Mouse (Mus musculus) midbrain, embryonic 10.5 days (tissue): Measurements from ENCODE around the gene 4930562C15Rik. TPM values are rescaled to one million over a fixed set of nuclear protein-coding genes. Genes with fewer than 3 reads are reported as not detected.

ENCODE experiments used
- DNase-seq: peaks from one replicate; pipeline ENCODE4 v3.0.0-alpha.2; 2017; ENCODE audit warnings: low spot score
- H3K27ac ChIP-seq: fragments of 300-500 bp; sonication (generic); replicated peaks from 2 replicates; pipeline ENCODE4 v1.5.1; 2016; ENCODE audit warnings: mild to moderate bottlenecking
- H3K27me3 ChIP-seq: fragments of 300-500 bp; sonication (generic); 2 replicates; pipeline ENCODE4 v1.6.1; 2016; ENCODE audit warnings: low read depth, mild to moderate bottlenecking; ENCODE audit not compliant: poor library complexity, severe bottlenecking
- H3K36me3 ChIP-seq: fragments of 300-500 bp; sonication (generic); 2 replicates; pipeline ENCODE4 v1.6.1; 2016; ENCODE audit warnings: mild to moderate bottlenecking, moderate library complexity
- H3K4me1 ChIP-seq: fragments of 300-500 bp; sonication (generic); 2 replicates; pipeline ENCODE4 v1.6.1; 2016
- H3K4me3 ChIP-seq: fragments of 300-500 bp; sonication (generic); 2 replicates; pipeline ENCODE4 v1.5.1; 2016; ENCODE audit warnings: mild to moderate bottlenecking, moderate library complexity
- H3K9me3 ChIP-seq: fragments of 300-500 bp; sonication (generic); replicated peaks from 2 replicates; pipeline ENCODE4 v1.6.1; 2016; ENCODE audit warnings: mild to moderate bottlenecking
- WGBS: fragments of 180-500 bp; shearing (Covaris S2); methylation state at CpG from one replicate; pipeline ENCODE4 v1.1.7; 2016; 5-methylcytosine and 5-hydroxymethylcytosine counted together
- polyA plus RNA-seq: library from polyadenylated mRNA; unstranded; fragments of >200 nt; fragmentation: Nextera tagmentation; extraction: Ambion mirVana; gene quantifications from 2 replicates; pipeline ENCODE4 v1.2.1, GENCODE M21; 2016

4930562C15Rik gene
- polyA plus RNA-seq, 1 experiment from 2014 or later, result 0.30 TPM

DNA sequence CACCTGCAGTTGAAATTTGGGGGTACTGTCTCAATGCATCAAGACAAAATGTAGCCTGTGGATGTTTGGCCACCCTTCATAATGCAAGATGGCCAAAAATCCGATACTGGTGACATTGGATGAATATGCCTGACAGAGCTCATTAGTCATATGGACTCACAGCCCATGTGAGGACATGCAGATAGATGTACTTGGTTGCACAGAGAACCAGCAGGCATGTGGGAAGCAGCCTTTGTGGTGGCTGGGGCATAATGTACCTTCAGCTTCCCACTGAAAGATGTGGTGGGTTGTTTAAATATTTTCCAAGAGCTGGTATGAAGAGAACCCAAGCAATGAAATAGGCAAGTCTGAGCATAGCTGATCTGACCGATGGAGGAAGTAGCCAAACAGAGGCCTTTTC, 1.4 kb upstream of the 4930562C15Rik start:
- Histone ChIP-seq H3K4me3 (no peak overlapping the region), H3K9me3 (no peaks in the 10 kb centered on the region), H3K36me3 (no peaks in the 10 kb centered on the region), H3K4me1 (no peaks in the 10 kb centered on the region), H3K27ac (no peak overlapping the region), H3K27me3 (no peaks in the 10 kb centered on the region)
- no peak for DNase-seq
- 79% methylated on average over 2 of the region's 2 CpGs for WGBS

GRCm38 (mm10) chr16:4837631-4838030, 2.4 kb downstream of the 4930562C15Rik start:
- 85% methylated on average over 3 of the region's 3 CpGs for WGBS
- Histone ChIP-seq H3K9me3 (no peaks in the 10 kb centered on the region), H3K27me3 (no peaks in the 10 kb centered on the region), H3K4me1 (peaks cover 6% of the 10 kb centered on the region; the same call in 1 of the 2 replicates), H3K36me3 (no peaks in the 10 kb centered on the region), H3K4me3 (no peak overlapping the region), H3K27ac (no peak overlapping the region)
- DNase-seq, result no peak

- no peaks in the 10 kb centered on the region for H3K9me3 ChIP-seq
- peaks cover 6% of the 10 kb centered on the region; the same call in 1 of the 2 replicates for H3K4me1 ChIP-seq
- no peaks in the 10 kb centered on the region for H3K27me3 ChIP-seq
- WGBS, result 84% methylated on average over 3 of the region's 3 CpGs
- no peak overlapping the region for H3K27ac ChIP-seq
- H3K4me3 ChIP-seq, result no peak overlapping the region
- no peak for DNase-seq
- H3K36me3 ChIP-seq, result no peaks in the 10 kb centered on the region
Measured at GRCm38 (mm10) chr16:4839552-4839951, 4.3 kb downstream of the 4930562C15Rik start.

- Histone ChIP-seq H3K9me3 (no peaks in the 10 kb centered on the region), H3K27ac (no peak overlapping the region), H3K27me3 (no peaks in the 10 kb centered on the region), H3K4me3 (no peak overlapping the region), H3K36me3 (no peaks in the 10 kb centered on the region), H3K4me1 (peaks cover 6% of the 10 kb centered on the region; the same call in 1 of the 2 replicates)
- DNase-seq, result no peak
- 87% methylated on average over 8 of the region's 8 CpGs for WGBS
Measured at GRCm38 (mm10) chr16:4840231-4840630, 5.0 kb downstream of the 4930562C15Rik start.

DNA sequence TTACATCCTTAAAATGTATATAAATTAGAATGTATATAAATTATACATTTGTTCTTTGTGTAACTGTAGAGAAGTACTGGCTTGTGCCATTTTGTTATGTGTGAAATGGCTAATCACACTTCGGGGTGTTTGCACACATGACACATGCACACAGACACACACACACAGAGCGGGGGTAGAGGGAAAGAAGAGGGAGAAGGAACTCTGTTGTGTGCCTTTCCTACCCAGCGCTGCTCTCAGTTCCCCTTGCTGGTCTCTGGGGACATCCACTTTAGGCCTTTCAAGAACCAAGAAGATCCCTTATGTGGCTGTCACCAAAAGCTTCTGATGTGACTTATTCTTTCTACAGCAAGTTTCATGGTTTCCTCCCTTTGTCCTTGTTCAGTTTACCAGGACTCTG, 11.8 kb downstream of the 4930562C15Rik start:
- DNase-seq, result no peak
- no peaks in the 10 kb centered on the region for H3K4me1 ChIP-seq
- 79% methylated on average over 3 of the region's 3 CpGs for WGBS
- H3K4me3 ChIP-seq, result no peak overlapping the region
- H3K27ac ChIP-seq, result no peak overlapping the region
- no peaks in the 10 kb centered on the region for H3K27me3 ChIP-seq
- H3K9me3 ChIP-seq, result no peaks in the 10 kb centered on the region
- no peaks in the 10 kb centered on the region for H3K36me3 ChIP-seq

DNA sequence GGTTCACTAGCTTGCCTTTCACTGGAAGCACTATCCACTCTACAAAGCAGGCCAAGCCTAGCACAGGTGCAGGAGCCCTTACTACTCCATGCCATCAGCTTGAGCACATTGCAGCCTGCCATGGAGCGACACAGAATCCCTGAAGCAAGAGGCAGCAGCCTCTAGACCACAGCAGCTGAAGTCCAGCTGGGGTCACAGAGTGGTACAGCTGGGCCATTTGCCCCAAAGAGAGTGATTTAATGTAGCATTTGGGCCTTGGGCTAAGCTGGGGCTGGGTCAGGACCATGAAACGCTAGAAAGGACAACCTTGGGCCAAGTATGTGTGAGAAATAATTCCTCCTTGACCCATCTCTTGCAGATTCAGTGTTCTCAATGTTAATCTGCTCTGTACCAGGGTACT, 12.9 kb downstream of the 4930562C15Rik start:
- Histone ChIP-seq H3K4me3 (no peak overlapping the region), H3K36me3 (no peaks in the 10 kb centered on the region), H3K4me1 (no peaks in the 10 kb centered on the region), H3K27me3 (no peaks in the 10 kb centered on the region), H3K9me3 (no peaks in the 10 kb centered on the region), H3K27ac (no peak overlapping the region)
- WGBS, result 90% methylated on average over 2 of the region's 2 CpGs
- no peak for DNase-seq

- no peaks in the 10 kb centered on the region for H3K9me3 ChIP-seq
- H3K4me1 ChIP-seq, result no peaks in the 10 kb centered on the region
- no peaks in the 10 kb centered on the region for H3K27me3 ChIP-seq
- no peak overlapping the region for H3K27ac ChIP-seq
- no peak overlapping the region for H3K4me3 ChIP-seq
- no peaks in the 10 kb centered on the region for H3K36me3 ChIP-seq
- DNase-seq, result no peak
- 80% methylated on average over 7 of the region's 7 CpGs for WGBS
Measured at GRCm38 (mm10) chr16:4850361-4850760, 15.1 kb downstream of the 4930562C15Rik start.

- Histone ChIP-seq H3K27me3 (no peaks in the 10 kb centered on the region), H3K36me3 (no peaks in the 10 kb centered on the region), H3K4me3 (no peak overlapping the region), H3K9me3 (no peaks in the 10 kb centered on the region), H3K4me1 (no peaks in the 10 kb centered on the region), H3K27ac (no peak overlapping the region)
- 86% methylated on average over 5 of the region's 5 CpGs for WGBS
- no peak for DNase-seq
Measured at GRCm38 (mm10) chr16:4850938-4851628, 15.9 kb downstream of the 4930562C15Rik start.

DNA sequence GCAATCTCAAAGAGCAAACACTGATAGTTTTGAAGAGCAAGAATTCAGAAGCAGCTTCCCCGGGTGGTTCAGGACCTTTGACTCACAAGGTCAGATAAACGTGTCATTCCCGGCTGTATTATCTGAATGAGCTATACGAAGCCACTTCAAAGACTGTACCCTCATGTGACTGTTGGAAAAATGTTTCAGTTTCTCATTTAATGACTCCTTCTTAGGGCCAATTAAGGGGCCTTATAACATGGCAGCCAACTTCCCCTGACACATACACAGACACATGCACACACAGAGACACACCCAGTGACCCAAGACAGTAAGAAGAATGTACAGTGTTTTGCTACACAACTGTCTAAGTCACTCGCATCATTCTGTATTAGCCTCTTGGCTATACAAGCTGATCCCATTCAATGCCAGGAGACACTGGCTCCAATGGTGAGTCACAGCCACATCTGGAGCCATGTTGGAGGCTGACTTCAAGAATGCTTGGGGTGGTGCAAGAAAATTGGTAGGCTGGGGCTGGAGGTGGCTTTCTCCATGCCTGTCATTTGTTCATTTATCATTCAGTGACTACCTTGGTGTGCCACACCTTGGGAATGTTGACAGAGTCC, 19.9 kb downstream of the 4930562C15Rik start:
- no peak overlapping the region for H3K27ac ChIP-seq
- 79% methylated on average over 5 of the region's 5 CpGs for WGBS
- H3K27me3 ChIP-seq, result no peaks in the 10 kb centered on the region
- H3K36me3 ChIP-seq, result no peaks in the 10 kb centered on the region
- H3K9me3 ChIP-seq, result no peaks in the 10 kb centered on the region
- DNase-seq, result no peak
- H3K4me1 ChIP-seq, result no peaks in the 10 kb centered on the region
- H3K4me3 ChIP-seq, result no peak overlapping the region

- H3K9me3 ChIP-seq, result no peaks in the 10 kb centered on the region
- no peak for DNase-seq
- no peaks in the 10 kb centered on the region for H3K27me3 ChIP-seq
- no peaks in the 10 kb centered on the region for H3K36me3 ChIP-seq
- no peak overlapping the region for H3K4me3 ChIP-seq
- no peak overlapping the region for H3K27ac ChIP-seq
- no peaks in the 10 kb centered on the region for H3K4me1 ChIP-seq
- WGBS, result 41% methylated on average over 10 of the region's 10 CpGs
Measured at GRCm38 (mm10) chr16:4861392-4861791, 26.2 kb downstream of the 4930562C15Rik start.

DNA sequence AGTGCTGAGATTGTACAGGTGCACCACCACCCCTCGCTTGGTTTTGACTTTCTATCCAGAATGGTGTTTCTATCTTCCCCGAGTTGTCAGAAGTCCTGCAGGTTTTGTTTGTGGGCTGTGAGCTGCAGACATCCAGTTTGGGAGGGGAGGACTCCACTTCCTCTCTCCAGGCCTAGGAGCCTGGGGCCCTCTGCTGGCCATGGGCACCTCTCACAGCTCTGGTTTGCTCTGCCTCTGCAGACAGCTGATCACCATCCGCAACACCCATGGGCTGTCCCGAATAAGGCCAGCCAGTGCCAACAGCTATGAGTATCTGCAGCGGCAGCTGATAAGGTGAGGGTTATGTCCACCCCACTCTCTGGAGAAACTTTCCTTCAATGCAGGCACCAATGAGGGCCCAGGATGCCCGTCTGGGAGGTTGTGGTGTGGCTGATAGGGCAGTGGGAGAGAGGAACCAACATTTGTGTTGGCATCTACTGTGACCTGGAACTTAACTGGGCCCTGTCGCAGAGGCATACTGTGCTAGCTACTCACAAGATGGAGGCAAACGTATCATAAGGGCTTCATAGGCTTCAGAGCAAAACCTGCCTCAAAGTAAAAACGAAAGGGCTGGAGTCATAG, 27.8 kb downstream of the 4930562C15Rik start:
- H3K4me3 ChIP-seq, result no peak overlapping the region
- DNase-seq, result peak; percentile 39
- 61% methylated on average over 9 of the region's 9 CpGs for WGBS
- no peaks in the 10 kb centered on the region for H3K4me1 ChIP-seq
- no peaks in the 10 kb centered on the region for H3K27me3 ChIP-seq
- no peaks in the 10 kb centered on the region for H3K36me3 ChIP-seq
- no peaks in the 10 kb centered on the region for H3K9me3 ChIP-seq
- H3K27ac ChIP-seq, result no peak overlapping the region

GRCm38 (mm10) chr16:4863742-4864141, 28.5 kb downstream of the 4930562C15Rik start:
- no peak overlapping the region for H3K27ac ChIP-seq
- no peak for DNase-seq
- no peak overlapping the region for H3K4me3 ChIP-seq
- no peaks in the 10 kb centered on the region for H3K36me3 ChIP-seq
- no peaks in the 10 kb centered on the region for H3K4me1 ChIP-seq
- no peaks in the 10 kb centered on the region for H3K27me3 ChIP-seq
- 86% methylated on average over 8 of the region's 8 CpGs for WGBS
- no peaks in the 10 kb centered on the region for H3K9me3 ChIP-seq

DNA sequence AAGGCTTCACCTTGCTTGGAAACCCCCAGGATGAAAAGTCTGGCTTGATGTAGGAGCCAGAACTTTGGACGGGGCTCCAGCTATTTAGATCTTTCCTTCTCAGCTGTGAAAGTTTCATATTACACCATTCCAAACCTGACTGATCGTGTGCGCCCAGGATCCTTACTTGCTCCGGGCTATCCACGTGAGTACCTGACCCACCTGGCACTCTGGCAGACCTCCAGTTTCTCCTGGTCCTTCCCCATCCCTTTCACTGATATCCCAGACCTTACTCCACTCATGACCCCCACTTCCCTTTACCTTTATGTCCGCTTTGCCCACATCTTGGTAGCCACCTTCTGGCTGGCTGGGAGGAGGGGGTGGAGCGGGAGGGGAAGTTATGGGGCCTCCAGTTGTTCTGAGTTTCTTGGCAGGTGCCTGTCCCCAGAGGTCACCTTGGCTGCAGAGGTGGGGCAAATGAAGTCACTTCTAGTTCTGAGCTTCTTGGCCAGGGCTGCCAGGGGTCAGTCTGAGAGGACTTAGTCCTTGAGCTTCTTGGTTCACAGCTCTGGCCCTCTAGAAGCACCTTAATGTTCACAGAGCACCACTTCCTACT, 31.0 kb downstream of the 4930562C15Rik start:
- no peak overlapping the region for H3K4me3 ChIP-seq
- H3K9me3 ChIP-seq, result no peaks in the 10 kb centered on the region
- no peak for DNase-seq
- no peak overlapping the region for H3K27ac ChIP-seq
- no peaks in the 10 kb centered on the region for H3K4me1 ChIP-seq
- 76% methylated on average over 7 of the region's 7 CpGs for WGBS
- H3K36me3 ChIP-seq, result peaks cover 12% of the 10 kb centered on the region
- no peaks in the 10 kb centered on the region for H3K27me3 ChIP-seq
